In the genomic region with DNA sequence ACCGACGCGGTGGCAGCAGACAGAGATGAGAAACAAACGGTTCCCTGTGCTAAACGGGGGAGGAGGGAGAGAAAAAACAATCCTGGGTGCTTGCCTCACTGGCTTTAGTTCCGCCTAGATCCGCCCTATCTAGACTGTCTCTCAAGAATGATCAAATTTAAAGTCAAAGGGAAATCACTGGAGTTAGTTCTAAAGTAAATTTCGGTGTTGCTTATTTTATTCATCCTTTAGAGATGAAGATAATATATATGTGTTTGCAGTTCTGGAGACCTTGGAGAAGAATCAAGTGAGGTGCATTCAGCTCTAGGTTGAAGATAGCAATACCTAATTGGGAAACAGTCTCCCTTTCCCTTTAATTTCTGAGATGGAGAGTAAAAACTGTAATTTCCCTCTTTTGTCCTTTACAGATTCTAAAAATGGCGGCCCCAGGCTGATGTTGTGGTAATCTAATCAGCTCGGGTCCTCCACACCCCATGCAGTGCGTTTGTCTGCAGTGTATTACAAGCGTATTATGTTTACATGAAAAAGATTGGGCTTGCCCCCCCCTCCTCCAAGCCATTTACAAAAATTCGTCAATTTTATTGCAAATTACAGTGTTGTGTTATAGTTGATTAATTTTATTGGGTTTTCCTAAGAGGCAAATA, we compare ENCODE assay signal across 9 mouse cellular contexts. TPM values are rescaled to one million over a fixed set of nuclear protein-coding genes. Genes with fewer than 3 reads are reported as not detected.
DNase-seq lines count a peak whose midpoint lies in the region; ATAC-seq lines count a peak whose summit lies in the region.
"Had no signal": no experiment of that assay in that cellular context is flagged by ENCODE, and none has a peak within 500 bp of the region (broad histone marks: within the 10 kb centered on the region; RNA-seq: fewer than 3 reads in every experiment).

No protein-coding gene starts in this region.

- peak overlapping the region; percentile 86 for H3K4me2 ChIP-seq in hindbrain, embryonic 16.5 days (ENCODE audit: low read length)
- H3K4me2 ChIP-seq in midbrain, embryonic 11.5 days, result peak overlapping the region; percentile 79

- DNase-seq in cerebellum, adult 18-20 months, result peak; percentile 32
- no peak for DNase-seq in cerebellum, postnatal 36 days
- DNase-seq in B cell, adult 2 months, result peak; percentile 41
- peak; percentile 62 to 65 for DNase-seq in cerebellum, postnatal 14 days
- DNase-seq in midbrain, embryonic 11.5 days (ENCODE audit: low spot score, missing footprints), result peak; percentile 91
- DNase-seq in right cerebral cortex, adult 2 months (ENCODE audit: low spot score in 2 of 2), result no peak

- H3K27me3 ChIP-seq in hindbrain, embryonic 16.5 days (replicated peaks; ENCODE audit: control insufficient read depth, insufficient read depth, low read length), result no peaks in the 10 kb centered on the region
- H3K27me3 ChIP-seq in midbrain, embryonic 11.5 days (ENCODE audit: control insufficient read depth, insufficient read depth, low read length), result no peaks in the 10 kb centered on the region
- H3K27me3 ChIP-seq: Patski had no signal

- under 1% methylated on average over 13 of the region's 13 CpGs for WGBS in hindbrain, embryonic 16.5 days
- WGBS in midbrain, embryonic 11.5 days, result under 1% methylated on average over 13 of the region's 13 CpGs

- H3K9me3 ChIP-seq in hindbrain, embryonic 16.5 days (ENCODE audit: control insufficient read depth, low read length), result no peaks in the 10 kb centered on the region
- H3K9me3 ChIP-seq in midbrain, embryonic 11.5 days (ENCODE audit: control insufficient read depth, low read length), result no peaks in the 10 kb centered on the region

- H3K4me3 ChIP-seq in hindbrain, embryonic 16.5 days (ENCODE audit: low read length), result peak overlapping the region; percentile 84
- H3K4me3 ChIP-seq in midbrain, embryonic 11.5 days (ENCODE audit: low read depth, low read length), result peak overlapping the region; percentile 93

- peak overlapping the region; percentile 100 for H3K27ac ChIP-seq in hindbrain, embryonic 16.5 days (ENCODE audit: low read depth, low read length)
- peak overlapping the region; percentile 100 for H3K27ac ChIP-seq in midbrain, embryonic 11.5 days (ENCODE audit: low read depth, low read length)

- no peak for ATAC-seq in hindbrain, embryonic 16.5 days
- no peak for ATAC-seq in midbrain, embryonic 11.5 days (ENCODE audit: low FRiP score)
- no peak; the same call in 1 of the 2 replicates for ATAC-seq in frontal cortex, adult (ENCODE audit: low TSS enrichment)
- ATAC-seq: Patski had no signal

- no peaks in the 10 kb centered on the region for H3K36me3 ChIP-seq in hindbrain, embryonic 16.5 days (ENCODE audit: control insufficient read depth, insufficient read depth, low read length)
- no peaks in the 10 kb centered on the region for H3K36me3 ChIP-seq in midbrain, embryonic 11.5 days (ENCODE audit: control insufficient read depth, insufficient read depth, low read length)

- peak overlapping the region; percentile 97 for H3K9ac ChIP-seq in hindbrain, embryonic 16.5 days (ENCODE audit: low read depth, low read length)
- peak overlapping the region; percentile 100 for H3K9ac ChIP-seq in midbrain, embryonic 11.5 days (ENCODE audit: low read length)

- peaks cover 9% of the 10 kb centered on the region for H3K4me1 ChIP-seq in hindbrain, embryonic 16.5 days (ENCODE audit: control insufficient read depth, insufficient read depth, low read depth, low read length)
- H3K4me1 ChIP-seq in midbrain, embryonic 11.5 days (ENCODE audit: control insufficient read depth, insufficient read depth, low read length), result peaks cover 9% of the 10 kb centered on the region

RNA-seq across cellular contexts. Expression of gene Kmt2e, which starts 1.4 kb away (rescaled TPM):
- 139 and 143 TPM in 2 replicates for polyA plus RNA-seq in hindbrain, embryonic 16.5 days (2015; fragmentation: Nextera tagmentation; extraction: Ambion mirVana)
- 110 and 115 TPM in 2 replicates for polyA plus RNA-seq in midbrain, embryonic 11.5 days (2014; fragmentation: Nextera tagmentation; extraction: Ambion mirVana)

Comparison
In these comparisons a context has a peak if more than half of its experiments do, and no peak if none do; other contexts are left out.
1. DNase-seq: peak in cerebellum, adult 18-20 months (2 of 2), B cell, adult 2 months (2 of 2), cerebellum, postnatal 14 days (2 of 2) and midbrain, embryonic 11.5 days (single experiment); none in cerebellum, postnatal 36 days (0 of 2) and right cerebral cortex, adult 2 months (0 of 2).